Mouse (Mus musculus): Measurements from ENCODE around the gene Lmo2. TPM values are rescaled to one million over a fixed set of nuclear protein-coding genes. Genes with fewer than 3 reads are reported as not detected.
A peak's percentile ranks its signal among the peaks of the same experiment; 100 is the strongest.

The Lmo2 gene
- polyA plus RNA-seq, 1 experiment from 2014 or later = 148 TPM

GRCm38 (mm10) chr2:103941085-103941484, 16.7 kb upstream of the Lmo2 start:
- Histone ChIP-seq H3K4me1 (replicated peaks) (peaks cover 28% of the 10 kb centered on the region), H3K27me3 (no peaks in the 10 kb centered on the region), H3K27ac (replicated peaks) (no peak overlapping the region), H3K36me3 (replicated peaks) (no peaks in the 10 kb centered on the region), H3K4me2 (no peak overlapping the region), H3K4me3 (replicated peaks) (no peak overlapping the region), H3K9me3 (replicated peaks) (no peaks in the 10 kb centered on the region), H3K9ac (no peak overlapping the region)
- WGBS (ENCODE audit: insufficient replicate concordance) = 77% methylated on average over 3 of the region's 3 CpGs
- ATAC-seq (ENCODE audit: insufficient read depth) = no peak

- H3K27me3 ChIP-seq = no peaks in the 10 kb centered on the region
- no peak overlapping the region for H3K9ac ChIP-seq
- 32% methylated on average over 2 of the region's 2 CpGs for WGBS (ENCODE audit: insufficient replicate concordance)
- H3K4me2 ChIP-seq = no peak overlapping the region
- no peak for ATAC-seq (ENCODE audit: insufficient read depth)
- peaks cover 26% of the 10 kb centered on the region for H3K4me1 ChIP-seq (replicated peaks)
- no peaks in the 10 kb centered on the region for H3K36me3 ChIP-seq (replicated peaks)
- no peak overlapping the region for H3K4me3 ChIP-seq (replicated peaks)
- 0 out of 2 replicates have a peak overlapping the region, but pooled peaks have one; percentile 6 for H3K27ac ChIP-seq (replicated peaks)
- no peaks in the 10 kb centered on the region for H3K9me3 ChIP-seq (replicated peaks)
These were observed 12.9 kb upstream of the Lmo2 start for GRCm38 (mm10) chr2:103944859-103945258.

DNA sequence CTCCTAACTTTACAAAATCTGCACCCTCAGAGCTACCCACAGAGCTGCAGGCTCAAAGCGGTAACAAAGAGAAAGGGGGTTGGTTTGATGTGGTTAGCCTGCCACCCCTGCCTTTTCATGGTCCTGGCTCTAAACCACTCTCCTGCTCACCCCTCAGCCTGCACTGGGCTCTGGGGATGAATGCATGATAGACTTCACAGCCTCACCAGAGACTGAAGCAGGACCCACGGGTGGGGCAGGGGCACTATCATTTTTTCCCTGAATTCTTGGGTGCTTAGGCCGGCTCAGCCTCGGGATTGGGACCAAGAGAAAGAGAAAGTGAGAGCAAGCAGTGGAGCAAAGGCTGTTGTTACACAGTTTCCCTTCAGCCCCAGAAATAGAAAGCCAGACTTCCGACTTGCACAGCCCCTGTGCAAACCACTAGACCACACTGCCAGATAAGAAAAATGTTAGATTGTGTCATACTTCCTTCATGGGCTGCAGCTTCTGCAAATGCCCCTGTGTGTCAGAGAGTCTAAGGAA, 12.2 kb upstream of the Lmo2 start:
- ATAC-seq (ENCODE audit: insufficient read depth) = no peak
- Histone ChIP-seq H3K36me3 (replicated peaks) (no peaks in the 10 kb centered on the region), H3K27ac (replicated peaks) (peak overlapping the region; percentile 73), H3K9me3 (replicated peaks) (no peaks in the 10 kb centered on the region), H3K27me3 (no peaks in the 10 kb centered on the region), H3K4me3 (replicated peaks) (no peak overlapping the region), H3K9ac (no peak overlapping the region), H3K4me2 (peak overlapping the region; percentile 44), H3K4me1 (replicated peaks) (peaks cover 26% of the 10 kb centered on the region)
- WGBS (ENCODE audit: insufficient replicate concordance) = 14% methylated on average over 5 of the region's 5 CpGs

DNA sequence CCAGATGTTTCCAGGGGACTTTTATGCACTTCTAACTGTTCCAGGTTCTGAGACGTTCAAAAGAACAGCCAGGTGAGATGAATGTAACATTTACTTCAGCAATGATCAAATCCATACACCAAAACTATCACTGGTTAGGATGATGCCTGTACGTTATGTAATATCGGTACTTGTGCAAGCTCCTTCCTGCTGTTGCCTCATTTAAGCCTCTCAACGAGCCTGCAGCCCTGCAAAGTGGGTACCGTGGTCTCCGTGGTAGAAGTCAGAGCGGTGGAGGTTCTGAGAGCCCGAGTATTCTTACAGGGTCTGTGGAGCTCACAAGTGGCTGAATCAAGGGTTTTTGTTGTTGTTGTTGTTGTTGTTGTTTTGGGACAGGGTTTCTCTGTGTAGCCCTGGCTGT, 10.9 kb upstream of the Lmo2 start:
- Histone ChIP-seq H3K27ac (replicated peaks) (no peak overlapping the region; the same call in 1 of the 2 replicates), H3K36me3 (replicated peaks) (no peaks in the 10 kb centered on the region), H3K4me2 (no peak overlapping the region), H3K4me1 (replicated peaks) (peaks cover 26% of the 10 kb centered on the region), H3K9me3 (replicated peaks) (no peaks in the 10 kb centered on the region), H3K9ac (no peak overlapping the region), H3K4me3 (replicated peaks) (no peak overlapping the region), H3K27me3 (no peaks in the 10 kb centered on the region)
- 37% methylated on average over 8 of the region's 8 CpGs for WGBS (ENCODE audit: insufficient replicate concordance)
- no peak for ATAC-seq (ENCODE audit: insufficient read depth)

- Histone ChIP-seq H3K4me3 (replicated peaks) (no peak overlapping the region), H3K4me2 (no peak overlapping the region), H3K9me3 (replicated peaks) (no peaks in the 10 kb centered on the region), H3K4me1 (replicated peaks) (peaks cover 26% of the 10 kb centered on the region), H3K27ac (replicated peaks) (no peak overlapping the region), H3K27me3 (no peaks in the 10 kb centered on the region), H3K9ac (no peak overlapping the region), H3K36me3 (replicated peaks) (no peaks in the 10 kb centered on the region)
- whole genome bisulfite sequencing (ENCODE audit: insufficient replicate concordance) = 65% methylated on average over 8 of the region's 8 CpGs
- no peak for ATAC-seq (ENCODE audit: insufficient read depth)
These were observed 9.7 kb upstream of the Lmo2 start for GRCm38 (mm10) chr2:103947982-103948655.

GRCm38 (mm10) chr2:103953050-103953835, 4.5 kb upstream of the Lmo2 start:
- no peak for ATAC-seq (ENCODE audit: insufficient read depth)
- Histone ChIP-seq H3K27me3 (no peaks in the 10 kb centered on the region), H3K27ac (replicated peaks) (no peak overlapping the region), H3K9ac (no peak overlapping the region), H3K4me2 (no peak overlapping the region), H3K9me3 (replicated peaks) (no peaks in the 10 kb centered on the region), H3K4me3 (replicated peaks) (no peak overlapping the region), H3K4me1 (replicated peaks) (peaks cover 43% of the 10 kb centered on the region), H3K36me3 (replicated peaks) (no peaks in the 10 kb centered on the region)
- 85% methylated on average over 6 of the region's 6 CpGs for WGBS (ENCODE audit: insufficient replicate concordance)

DNA sequence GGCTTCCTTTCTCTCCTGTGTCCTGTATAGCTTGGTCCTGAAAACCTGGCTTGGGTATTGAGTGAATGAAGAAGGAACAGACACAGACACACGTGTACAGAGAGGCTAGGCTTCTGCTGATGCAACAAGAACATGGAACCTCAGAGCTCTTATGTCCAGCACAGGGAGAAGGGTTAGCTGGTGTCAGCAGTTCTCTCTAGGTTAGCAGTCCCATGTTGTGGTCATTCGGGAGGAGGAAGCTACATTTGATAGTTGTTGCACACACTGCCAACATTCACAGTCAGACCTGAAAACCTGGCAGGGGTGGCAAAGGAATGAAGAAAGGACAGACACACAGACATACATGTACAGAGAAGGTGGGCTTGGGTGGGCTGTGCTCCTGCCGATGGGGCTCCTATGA, 2.1 kb upstream of the Lmo2 start:
- Histone ChIP-seq H3K27ac (replicated peaks) (peak overlapping the region; percentile 98), H3K36me3 (replicated peaks) (0 out of 2 replicates have a peak, but pooled peaks cover under 1% of the 10 kb centered on the region), H3K4me3 (replicated peaks) (no peak overlapping the region), H3K4me1 (replicated peaks) (peaks cover 45% of the 10 kb centered on the region), H3K9me3 (replicated peaks) (no peaks in the 10 kb centered on the region), H3K27me3 (no peaks in the 10 kb centered on the region), H3K4me2 (0 out of 2 replicates have a peak overlapping the region, but pooled peaks have one; percentile 1), H3K9ac (peak overlapping the region; percentile 78)
- ATAC-seq (ENCODE audit: insufficient read depth) = no peak
- WGBS (ENCODE audit: insufficient replicate concordance) = 41% methylated on average over 3 of the region's 3 CpGs

GRCm38 (mm10) chr2:103956867-103957266, 919 bp upstream of the Lmo2 start:
- Histone ChIP-seq H3K4me3 (replicated peaks) (peak overlapping the region; percentile 68), H3K9ac (peak overlapping the region; percentile 78), H3K4me1 (replicated peaks) (peaks cover 52% of the 10 kb centered on the region), H3K4me2 (peak overlapping the region; percentile 67), H3K27me3 (no peaks in the 10 kb centered on the region), H3K27ac (replicated peaks) (peak overlapping the region; percentile 98), H3K36me3 (replicated peaks) (peaks cover 12% of the 10 kb centered on the region), H3K9me3 (replicated peaks) (no peaks in the 10 kb centered on the region)
- WGBS (ENCODE audit: insufficient replicate concordance) = 19% methylated on average over 6 of the region's 6 CpGs
- peak; percentile 87 for ATAC-seq (ENCODE audit: insufficient read depth)

DNA sequence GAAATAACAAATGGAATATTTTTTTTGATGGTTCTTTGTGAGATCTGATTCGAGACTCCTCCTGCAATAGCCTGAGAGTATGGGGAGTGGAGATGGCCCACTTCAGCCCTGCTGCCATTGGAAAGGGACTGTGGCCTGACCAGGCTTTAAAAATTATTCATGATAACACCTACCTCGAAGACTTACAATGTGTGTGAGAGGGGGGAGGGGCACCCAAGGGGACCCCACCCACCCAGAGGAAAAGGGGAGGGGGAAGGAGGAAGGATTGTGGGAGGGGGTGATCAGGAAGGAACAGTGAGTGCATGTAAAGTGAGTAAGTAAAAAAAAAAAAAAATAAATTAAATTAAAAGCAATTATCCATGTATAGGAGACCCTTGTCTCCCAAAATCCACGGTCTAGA, 848 bp downstream of the Lmo2 start:
- Histone ChIP-seq H3K4me3 (replicated peaks) (peak overlapping the region; percentile 68), H3K4me2 (peak overlapping the region; percentile 67), H3K27me3 (no peaks in the 10 kb centered on the region), H3K4me1 (replicated peaks) (peaks cover 69% of the 10 kb centered on the region), H3K36me3 (replicated peaks) (peaks cover 29% of the 10 kb centered on the region), H3K27ac (replicated peaks) (peak overlapping the region; percentile 98), H3K9me3 (replicated peaks) (no peaks in the 10 kb centered on the region), H3K9ac (peak overlapping the region; percentile 78)
- WGBS (ENCODE audit: insufficient replicate concordance) = 16% methylated on average over 3 of the region's 3 CpGs
- no peak for ATAC-seq (ENCODE audit: insufficient read depth)

DNA sequence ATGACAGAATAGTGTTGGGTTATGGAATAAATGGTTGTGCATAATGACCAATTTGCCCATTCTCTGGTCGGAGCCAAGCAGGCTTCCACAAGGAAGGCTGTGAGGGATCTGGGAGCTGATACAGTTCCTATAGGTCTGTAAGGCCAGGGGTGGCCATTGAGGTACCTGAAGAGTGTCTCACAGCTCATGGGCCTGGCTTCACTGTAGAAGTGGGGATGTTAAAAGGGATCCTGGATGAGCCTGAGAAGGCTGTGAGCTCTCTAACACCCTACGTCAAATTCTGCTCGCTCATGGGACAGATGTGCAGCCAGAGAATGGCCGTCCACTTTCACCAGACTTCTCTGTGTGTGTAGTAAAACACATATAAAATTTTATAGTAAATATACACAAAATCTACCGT, 1.3 kb downstream of the Lmo2 start:
- H3K4me2 ChIP-seq = peak overlapping the region; percentile 67
- no peaks in the 10 kb centered on the region for H3K27me3 ChIP-seq
- peaks cover 29% of the 10 kb centered on the region for H3K36me3 ChIP-seq (replicated peaks)
- peaks cover 64% of the 10 kb centered on the region for H3K4me1 ChIP-seq (replicated peaks)
- peak overlapping the region; percentile 68 for H3K4me3 ChIP-seq (replicated peaks)
- peak overlapping the region; percentile 78 for H3K9ac ChIP-seq
- peak overlapping the region; percentile 98 for H3K27ac ChIP-seq (replicated peaks)
- H3K9me3 ChIP-seq (replicated peaks) = no peaks in the 10 kb centered on the region
- 33% methylated on average over 5 of the region's 5 CpGs for WGBS (ENCODE audit: insufficient replicate concordance)
- peak; percentile 6; the same call in 1 of the 2 replicates for ATAC-seq (ENCODE audit: insufficient read depth)

GRCm38 (mm10) chr2:103959574-103959973, 1.8 kb downstream of the Lmo2 start:
- peak overlapping the region; percentile 67 for H3K4me2 ChIP-seq
- peak; percentile 46 for ATAC-seq (ENCODE audit: insufficient read depth)
- peak overlapping the region; percentile 78 for H3K9ac ChIP-seq

More at GRCm38 (mm10) chr2:103959574-103959973, 1.8 kb downstream of the Lmo2 start:
- Histone ChIP-seq H3K4me3 (replicated peaks) (peak overlapping the region; percentile 68), H3K9me3 (replicated peaks) (no peaks in the 10 kb centered on the region), H3K36me3 (replicated peaks) (peaks cover 34% of the 10 kb centered on the region), H3K4me1 (replicated peaks) (peaks cover 66% of the 10 kb centered on the region), H3K27me3 (no peaks in the 10 kb centered on the region), H3K27ac (replicated peaks) (peak overlapping the region; percentile 98)
- WGBS (ENCODE audit: insufficient replicate concordance) = 41% methylated on average over 6 of the region's 6 CpGs

Data from liver, embryonic 15.5 days (tissue).